Mouse (Mus musculus) MEL (cell line): ENCODE data around the gene Nop10. TPM values are rescaled to one million over a fixed set of nuclear protein-coding genes. Genes with fewer than 3 reads are reported as not detected.

Source experiments
- DNase-seq: peaks from one replicate; pipeline ENCODE4 v3.0.0; 2011; ENCODE audit warnings: low read depth, low spot score
- H3K27ac ChIP-seq: 2 replicates; pipeline ENCODE4 v1.5.1; 2012; ENCODE audit warnings: low read depth, mild to moderate bottlenecking, control low read depth, low read length, moderate library complexity; ENCODE audit not compliant: control insufficient read depth
- H3K27me3 ChIP-seq, 2 experiments: fragments of 150-350 bp in 1 of 2; sonication (generic) in 1 of 2; 2 replicates each; pipeline ENCODE4 v1.6.1; 2012; ENCODE audit warnings: low read length in 2 of 2, mild to moderate bottlenecking in 2 of 2, improper control_type of control experiment in 1 of 2, moderate library complexity in 1 of 2; ENCODE audit not compliant: insufficient read depth in 2 of 2, control insufficient read depth in 1 of 2
- H3K36me3 ChIP-seq, 2 experiments: 2 replicates each; pipeline ENCODE4 v1.6.1; 2012 to 2014; ENCODE audit warnings: low read length in 2 of 2, improper control_type of control experiment in 1 of 2, inconsistent platforms in 1 of 2, mild to moderate bottlenecking in 1 of 2; ENCODE audit not compliant: insufficient read depth in 2 of 2, control insufficient read depth in 1 of 2
- H3K4me1 ChIP-seq, 2 experiments: fragments of 150-350 bp in 1 of 2; sonication (generic) in 1 of 2; 2 replicates each; pipeline ENCODE4 v1.6.1; 2012; ENCODE audit warnings: low read length in 2 of 2, improper control_type of control experiment in 1 of 2, mild to moderate bottlenecking in 1 of 2; ENCODE audit not compliant: insufficient read depth in 2 of 2, control insufficient read depth in 1 of 2
- H3K4me3 ChIP-seq, 2 experiments: fragments of 150-350 bp in 1 of 2; sonication (generic) in 1 of 2; 2 replicates each; pipeline ENCODE4 v1.5.1; 2012; ENCODE audit warnings: low read depth in 2 of 2, low read length in 2 of 2, mild to moderate bottlenecking in 2 of 2, moderate library complexity in 2 of 2, control low read depth in 1 of 2, improper control_type of control experiment in 1 of 2; ENCODE audit not compliant: control insufficient read depth in 1 of 2, insufficient read depth in 1 of 2
- H3K79me2 ChIP-seq: 2 replicates; pipeline ENCODE4 v1.6.1; 2012; ENCODE audit warnings: mild to moderate bottlenecking, low read length, moderate library complexity; ENCODE audit not compliant: control insufficient read depth, poor library complexity, insufficient read depth
- H3K9ac ChIP-seq: 2 replicates; pipeline ENCODE4 v1.6.1; 2012; ENCODE audit warnings: low read depth, mild to moderate bottlenecking, control low read depth, low read length, moderate library complexity; ENCODE audit not compliant: control insufficient read depth, poor library complexity, severe bottlenecking
- H3K9me3 ChIP-seq: fragments of 150-350 bp; sonication (generic); replicated peaks from 2 replicates; pipeline ENCODE4 v1.6.1; 2012; ENCODE audit warnings: mild to moderate bottlenecking, low read length, improper control_type of control experiment, moderate library complexity; ENCODE audit not compliant: insufficient read depth
- BHLHE40 ChIP-seq: IDR thresholded peaks from 2 replicates; pipeline ENCODE4 v1.6.1; 2012; ENCODE audit warnings: low read depth, mild to moderate bottlenecking, inconsistent platforms, low read length, improper control_type of control experiment, borderline replicate concordance
- CTCF ChIP-seq, 3 experiments: IDR thresholded peaks in 2 of 3; conservative IDR thresholded peaks in 1 of 3; 2 replicates each; pipeline ENCODE4 v1.5.1; 2011 to 2012; ENCODE audit warnings: low read length in 3 of 3, low read depth in 2 of 3, mild to moderate bottlenecking in 2 of 3, improper control_type of control experiment in 1 of 3, inconsistent platforms in 1 of 3, mixed read lengths in 1 of 3, moderate library complexity in 1 of 3; ENCODE audit not compliant: control insufficient read depth in 1 of 3, insufficient read depth in 1 of 3, poor library complexity in 1 of 3, severe bottlenecking in 1 of 3
- E2F4 ChIP-seq: IDR thresholded peaks from 2 replicates; pipeline ENCODE4 v1.6.1; 2011; ENCODE audit warnings: low read depth, low read length, improper control_type of control experiment, borderline replicate concordance
- ELF1 ChIP-seq: IDR thresholded peaks from 2 replicates; pipeline ENCODE4 v1.6.1; 2014; ENCODE audit warnings: low read depth, mild to moderate bottlenecking, inconsistent platforms, low read length, improper control_type of control experiment, moderate library complexity
- EP300 ChIP-seq, 2 experiments: IDR thresholded peaks; 2 replicates each; pipeline ENCODE4 v1.6.1; 2011; ENCODE audit warnings: improper control_type of control experiment in 2 of 2, low read length in 2 of 2, low read depth in 1 of 2, mild to moderate bottlenecking in 1 of 2
- ETS1 ChIP-seq: IDR thresholded peaks from 2 replicates; pipeline ENCODE4 v1.6.1; 2012; ENCODE audit warnings: low read depth, mild to moderate bottlenecking, inconsistent platforms, low read length, improper control_type of control experiment, moderate library complexity
- GATA1 ChIP-seq: IDR thresholded peaks from 2 replicates; pipeline ENCODE4 v1.6.1; 2011; ENCODE audit warnings: low read depth, low read length, improper control_type of control experiment
- HCFC1 ChIP-seq: IDR thresholded peaks from 2 replicates; pipeline ENCODE4 v1.6.1; 2012; ENCODE audit warnings: low read depth, mild to moderate bottlenecking, inconsistent platforms, low read length, improper control_type of control experiment, moderate library complexity
- JUND ChIP-seq: IDR thresholded peaks from 2 replicates; pipeline ENCODE4 v1.6.1; 2011; ENCODE audit warnings: low read depth, mild to moderate bottlenecking, improper control_type of control experiment, low read length
- MAX ChIP-seq: IDR thresholded peaks from 2 replicates; pipeline ENCODE4 v1.6.1; 2011; ENCODE audit warnings: low read length, improper control_type of control experiment
- MAZ ChIP-seq: IDR thresholded peaks from 2 replicates; pipeline ENCODE4 v1.6.1; 2012; ENCODE audit warnings: low read depth, mild to moderate bottlenecking, inconsistent platforms, low read length, improper control_type of control experiment
- MYC ChIP-seq: IDR thresholded peaks from 2 replicates; pipeline ENCODE4 v1.6.1; 2011; ENCODE audit warnings: low read depth, mild to moderate bottlenecking, low read length, improper control_type of control experiment, moderate library complexity
- NELFE ChIP-seq: IDR thresholded peaks from 2 replicates; pipeline ENCODE4 v1.6.1; 2011; ENCODE audit warnings: low read depth, low read length, improper control_type of control experiment
- NRF1 ChIP-seq: IDR thresholded peaks from 2 replicates; pipeline ENCODE4 v1.6.1; 2014; ENCODE audit warnings: low read depth, mild to moderate bottlenecking, inconsistent platforms, low read length, improper control_type of control experiment, moderate library complexity; ENCODE audit not compliant: poor library complexity, insufficient read depth, severe bottlenecking
- POLR2A ChIP-seq, 2 experiments: IDR thresholded peaks; 2 replicates each; pipeline ENCODE4 v1.6.1; 2011 to 2012; ENCODE audit warnings: low read length in 2 of 2, mild to moderate bottlenecking in 2 of 2, control low read depth in 1 of 2, improper control_type of control experiment in 1 of 2, low read depth in 1 of 2, moderate library complexity in 1 of 2; ENCODE audit not compliant: control insufficient read depth in 1 of 2, insufficient read depth in 1 of 2, poor library complexity in 1 of 2
- POLR2AphosphoS2 ChIP-seq: IDR thresholded peaks from 2 replicates; pipeline ENCODE4 v1.6.1; 2011; ENCODE audit warnings: low read length, improper control_type of control experiment
- POLR2AphosphoS5 ChIP-seq: IDR thresholded peaks from 2 replicates; pipeline ENCODE4 v1.6.1; 2012; ENCODE audit warnings: low read depth, borderline replicate concordance, mild to moderate bottlenecking, inconsistent platforms, low read length, moderate library complexity, mixed read lengths
- SMC3 ChIP-seq: IDR thresholded peaks from 2 replicates; pipeline ENCODE4 v1.6.1; 2011; ENCODE audit warnings: low read depth, low read length, improper control_type of control experiment
- TBP ChIP-seq: IDR thresholded peaks from 2 replicates; pipeline ENCODE4 v1.8.0; 2011; ENCODE audit warnings: low read depth, low read length, improper control_type of control experiment
- TCF12 ChIP-seq: IDR thresholded peaks from 2 replicates; pipeline ENCODE4 v1.6.1; 2014; ENCODE audit warnings: low read depth, mild to moderate bottlenecking, inconsistent platforms, low read length, improper control_type of control experiment, moderate library complexity
- UBTF ChIP-seq: IDR thresholded peaks from 2 replicates; pipeline ENCODE4 v1.6.1; 2012; ENCODE audit warnings: low read depth, mild to moderate bottlenecking, inconsistent platforms, low read length, improper control_type of control experiment, moderate library complexity, borderline replicate concordance; ENCODE audit not compliant: insufficient read depth
- ZC3H11A ChIP-seq: IDR thresholded peaks from 2 replicates; pipeline ENCODE4 v1.6.1; 2012; ENCODE audit warnings: low read depth, mild to moderate bottlenecking, inconsistent platforms, low read length, improper control_type of control experiment
- ZKSCAN1 ChIP-seq: IDR thresholded peaks from 2 replicates; pipeline ENCODE4 v1.6.1; 2012; ENCODE audit warnings: low read depth, mild to moderate bottlenecking, inconsistent platforms, low read length, improper control_type of control experiment, moderate library complexity
- ZMIZ1 ChIP-seq: IDR thresholded peaks from 2 replicates; pipeline ENCODE4 v1.6.1; 2012; ENCODE audit warnings: low read depth, mild to moderate bottlenecking, inconsistent platforms, low read length, improper control_type of control experiment, moderate library complexity
- ZNF384 ChIP-seq: IDR thresholded peaks from 2 replicates; pipeline ENCODE4 v1.6.1; 2012; ENCODE audit warnings: low read depth, mild to moderate bottlenecking, inconsistent platforms, low read length, improper control_type of control experiment
- polyA plus RNA-seq, 2 experiments: library from polyadenylated mRNA; stranded (reverse) in 1 of 2; unstranded in 1 of 2; fragments of >175 nt in 1 of 2; fragments of >200 nt in 1 of 2; gene quantifications; 2 replicates each; pipeline versions ENCODE4 v1.2.1 to v1.2.4; 2012; ENCODE audit warnings: low replicate concordance in 2 of 2, low read depth in 1 of 2; ENCODE audit not compliant: insufficient read length in 2 of 2, insufficient read depth in 1 of 2, missing spikeins in 1 of 2
- total RNA-seq: library from RNA; depleted of rRNA; stranded (reverse); fragments of 300-350 nt; gene quantifications from 2 replicates; pipeline ENCODE4 v1.2.3, GENCODE M21; 2012

The Nop10 gene
- total and polyA plus RNA-seq, 3 experiments = 253 to 275 TPM; not detected in 1

- TF ChIP-seq POLR2AphosphoS5 (no peak), TCF12 (no peak; the same call in 1 of the 2 replicates), MYC (no peak), E2F4 (no peak), NELFE (peak; percentile 76)
- TF ChIP-seq, all 39 proteins: peak for 21
Measured at GRCm38 (mm10) chr2:112239212-112239934, 22.4 kb upstream of the Nop10 start, which contains the start of gene Lpcat4 (continued).

DNA sequence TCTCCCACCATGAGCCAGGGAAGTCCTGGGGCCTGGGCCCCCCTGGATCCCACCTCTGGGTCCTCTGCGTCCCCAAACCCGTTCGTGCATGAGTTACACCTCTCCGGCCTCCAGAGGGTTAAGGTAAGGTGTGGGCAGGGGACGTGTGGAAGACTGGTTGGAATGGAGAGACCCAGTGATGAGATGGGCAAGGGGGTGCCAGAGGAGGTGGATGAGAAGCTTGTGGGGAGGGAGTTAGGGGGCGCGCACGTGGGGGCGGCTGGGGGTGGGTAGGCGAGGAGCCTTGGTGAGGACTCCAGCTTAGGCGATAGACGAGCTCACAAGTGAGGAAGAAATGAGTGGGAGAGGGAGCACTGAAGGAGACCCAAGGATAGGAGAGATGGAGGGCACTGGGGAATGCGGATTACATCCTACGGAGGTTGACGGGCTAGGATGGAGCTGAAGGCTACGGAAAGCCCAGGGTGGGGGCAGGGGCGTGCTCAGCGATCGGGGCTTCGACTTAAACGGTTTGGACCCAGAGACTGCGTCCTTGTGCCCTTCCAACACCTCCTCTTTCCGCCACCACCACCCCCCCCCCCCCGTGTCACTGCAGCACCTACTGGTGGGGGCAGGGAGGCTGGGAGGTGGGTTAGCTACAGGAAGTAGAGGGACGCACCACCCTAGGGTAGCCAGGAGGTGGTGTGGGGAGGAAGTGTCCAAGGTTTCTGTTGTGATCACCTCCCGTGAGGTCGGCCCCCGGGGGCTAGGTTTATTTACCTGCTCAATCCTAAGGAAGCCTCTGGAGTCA lies 21.6 kb upstream of the Nop10 start:
- H3K27ac ChIP-seq = 0 out of 2 replicates have a peak overlapping the region, but pooled peaks have one; percentile 6
- peak; percentile 69 for TF ChIP-seq MAZ
- no peak for TF ChIP-seq ZMIZ1
- no peak for TF ChIP-seq HCFC1
- TF ChIP-seq TCF12 = 0 out of 2 replicates have a peak, but pooled peaks have one; percentile 4
- no peak for TF ChIP-seq ELF1
- 0 out of 2 replicates have a peak, but pooled peaks have one; percentile 44 for TF ChIP-seq MYC
- peak in 2 of 3 experiments; percentile 0 to 1; a peak in 2 of 6 replicates for TF ChIP-seq CTCF (IDR thresholded peaks at IDR 0.05 in 2 of 3, conservative IDR thresholded peaks at IDR 0.05 in 1 of 3; ENCODE audit: control insufficient read depth in 1 of 3, insufficient read depth in 1 of 3, low read depth in 2 of 3, low read length in 3 of 3, poor library complexity in 1 of 3, severe bottlenecking in 1 of 3)
- TF ChIP-seq BHLHE40 = no peak; the same call in 1 of the 2 replicates
- H3K9ac ChIP-seq = peak overlapping the region; percentile 73
- H3K79me2 ChIP-seq = peaks cover 9% of the 10 kb centered on the region
- peaks cover 0 to 3% of the 10 kb centered on the region in 2 experiments; a peak in 1 of 4 replicates for H3K36me3 ChIP-seq
- H3K4me3 ChIP-seq = peak overlapping the region; percentile 69 to 99
- peaks cover 0 to 10% of the 10 kb centered on the region in 2 experiments; a peak in 2 of 4 replicates for H3K4me1 ChIP-seq
- H3K27me3 ChIP-seq = no peaks in the 10 kb centered on the region
- peak; percentile 67 for DNase-seq
- H3K9me3 ChIP-seq = no peaks in the 10 kb centered on the region

- no peaks in the 10 kb centered on the region for H3K9me3 ChIP-seq
- peaks cover 9% of the 10 kb centered on the region for H3K79me2 ChIP-seq
- H3K9ac ChIP-seq = no peak overlapping the region
- H3K4me1 ChIP-seq = peaks cover 0 to 10% of the 10 kb centered on the region in 2 experiments; a peak in 2 of 4 replicates
- H3K4me3 ChIP-seq = no peak overlapping the region
- no peak for DNase-seq
- H3K27ac ChIP-seq = no peak overlapping the region
- no peaks in the 10 kb centered on the region for H3K27me3 ChIP-seq
- TF ChIP-seq POLR2AphosphoS5 (no peak), ETS1 (no peak), MAX (no peak), SMC3 (no peak), ZNF384 (no peak), ZKSCAN1 (no peak), UBTF (no peak), GATA1 (no peak), ELF1 (no peak), POLR2A (IDR thresholded peaks at IDR 0.05; ENCODE audit: control insufficient read depth in 1 of 2, insufficient read depth in 1 of 2, low read depth in 1 of 2, low read length in 2 of 2, poor library complexity in 1 of 2) (no peak), POLR2AphosphoS2 (no peak), EP300 (IDR thresholded peaks at IDR 0.05; ENCODE audit: low read depth in 1 of 2, low read length in 2 of 2) (no peak), TBP (no peak), NRF1 (no peak), ZC3H11A (no peak), MYC (no peak), JUND (no peak)
- peaks cover 0 to 3% of the 10 kb centered on the region in 2 experiments; a peak in 1 of 4 replicates for H3K36me3 ChIP-seq
Measured at GRCm38 (mm10) chr2:112241787-112242186, 19.9 kb upstream of the Nop10 start.
